Comparison of ENCODE assay signal across 16 mouse cellular contexts in genomic region chr17:28519827-28520226, GRCm38 (mm10). TPM values are rescaled to one million over a fixed set of nuclear protein-coding genes. Genes with fewer than 3 reads are reported as not detected.
DNase-seq lines count a peak whose midpoint lies in the region; ATAC-seq and TF ChIP-seq lines count a peak whose summit lies in the region.
"Had no signal": no experiment of that assay in that cellular context is flagged by ENCODE, and none has a peak within 500 bp of the region (broad histone marks: within the 10 kb centered on the region; RNA-seq: fewer than 3 reads in every experiment).

No protein-coding gene starts in this region.

- no peak overlapping the region for H3K9ac ChIP-seq in lung, embryonic 14.5 days
- H3K9ac ChIP-seq in hindbrain, embryonic 13.5 days = no peak overlapping the region
- H3K9ac ChIP-seq: heart, embryonic 15.5 days; stomach, embryonic 15.5 days had no signal

- H3K27ac ChIP-seq in lung, embryonic 14.5 days (ENCODE audit: low read depth) = no peak overlapping the region
- H3K27ac ChIP-seq in hindbrain, embryonic 13.5 days = no peak overlapping the region
- H3K27ac ChIP-seq: stomach, embryonic 15.5 days had no signal

- TF ChIP-seq CTCF in lung, embryonic 14.5 days (IDR thresholded peaks at IDR 0.05; ENCODE audit: low read depth) = peak; percentile 42
- TF ChIP-seq CTCF in E14TG2a.4 (conservative IDR thresholded peaks at IDR 0.05; ENCODE audit: low read length) = peak; percentile 42
- TF ChIP-seq CTCF in brain, embryonic 14.5 days (IDR thresholded peaks at IDR 0.05; ENCODE audit: borderline replicate concordance, extremely low read depth, insufficient read depth, insufficient read length) = peak; percentile 25; the same call in 1 of the 2 replicates

- no peaks in the 10 kb centered on the region for H3K27me3 ChIP-seq in lung, embryonic 14.5 days (ENCODE audit: insufficient read depth, low read length)
- H3K27me3 ChIP-seq in E14TG2a.4 (ENCODE audit: insufficient read depth, low read length) = peaks cover 26% of the 10 kb centered on the region
- H3K27me3 ChIP-seq in hindbrain, embryonic 13.5 days = peaks cover 54% of the 10 kb centered on the region
- H3K27me3 ChIP-seq: stomach, embryonic 15.5 days had no signal

- ATAC-seq in lung, embryonic 14.5 days (ENCODE audit: insufficient read depth) = no peak
- ATAC-seq in hindbrain, embryonic 13.5 days (ENCODE audit: low FRiP score) = no peak
- ATAC-seq: Patski had no signal

- H3K9me3 ChIP-seq in lung, embryonic 14.5 days (ENCODE audit: low read depth, low read length) = no peaks in the 10 kb centered on the region
- H3K9me3 ChIP-seq in E14TG2a.4 (ENCODE audit: low read length) = peaks cover 6% of the 10 kb centered on the region
- H3K9me3 ChIP-seq in hindbrain, embryonic 13.5 days = no peaks in the 10 kb centered on the region
- H3K9me3 ChIP-seq: heart, embryonic 15.5 days; stomach, embryonic 15.5 days had no signal

- H3K36me3 ChIP-seq in lung, embryonic 14.5 days (ENCODE audit: insufficient read depth) = no peaks in the 10 kb centered on the region
- H3K36me3 ChIP-seq in E14TG2a.4 (ENCODE audit: insufficient read depth, low read length) = peaks cover 7% of the 10 kb centered on the region
- H3K36me3 ChIP-seq in hindbrain, embryonic 13.5 days = no peaks in the 10 kb centered on the region
- H3K36me3 ChIP-seq: heart, embryonic 15.5 days; stomach, embryonic 15.5 days had no signal

- H3K4me2 ChIP-seq in lung, embryonic 14.5 days = no peak overlapping the region
- no peak overlapping the region for H3K4me2 ChIP-seq in hindbrain, embryonic 13.5 days
- H3K4me2 ChIP-seq: stomach, embryonic 15.5 days had no signal

- H3K4me1 ChIP-seq in lung, embryonic 14.5 days (ENCODE audit: insufficient read depth) = peaks cover 9% of the 10 kb centered on the region; the same call in 1 of the 2 replicates
- H3K4me1 ChIP-seq in E14TG2a.4 (replicated peaks; ENCODE audit: low read depth, low read length) = peaks cover 61% of the 10 kb centered on the region
- H3K4me1 ChIP-seq in hindbrain, embryonic 13.5 days (replicated peaks) = peaks cover 36% of the 10 kb centered on the region

- DNase-seq in heart, adult 18-20 months = peak; percentile 47 to 57
- DNase-seq in heart, adult 9 months (ENCODE audit: low spot score in 2 of 2) = no peak
- DNase-seq in lung, embryonic 14.5 days = no peak
- DNase-seq in lung, adult 18-20 months = no peak
- no peak for DNase-seq in brain, embryonic 14.5 days (ENCODE audit: low read depth)
- no peak for DNase-seq in urinary bladder, postnatal 10 days (ENCODE audit: low spot score)
- DNase-seq: adrenal gland, postnatal 36 days; cerebellum, postnatal 25 days had no signal

- TF ChIP-seq POLR2A in brain, embryonic 14.5 days (IDR thresholded peaks at IDR 0.05; ENCODE audit: borderline replicate concordance, extremely low read depth, insufficient read depth, insufficient read length, poor library complexity, severe bottlenecking) = no peak

- H3K4me3 ChIP-seq in lung, embryonic 14.5 days (ENCODE audit: low read depth, low read length) = no peak overlapping the region
- no peak overlapping the region for H3K4me3 ChIP-seq in E14TG2a.4 (replicated peaks; ENCODE audit: low read length)
- no peak overlapping the region for H3K4me3 ChIP-seq in hindbrain, embryonic 13.5 days
- H3K4me3 ChIP-seq: heart, embryonic 15.5 days; myocyte; stomach, embryonic 15.5 days had no signal

- WGBS in lung, embryonic 14.5 days = 83% methylated on average over 3 of the region's 3 CpGs
- WGBS in hindbrain, embryonic 13.5 days = 90% methylated on average over 3 of the region's 3 CpGs

RNA-seq across cellular contexts. Expression of gene Fkbp5, which starts 2.5 kb away (rescaled TPM):
- total RNA-seq in heart, adult 18-20 months (2021) = 100 to 1,000 TPM in 1 of 2 experiments, 10 to 100 TPM in 1; 65.4 to 103 TPM
- polyA plus RNA-seq in lung, embryonic 14.5 days (2014; fragmentation: Nextera tagmentation; extraction: Ambion mirVana) = 8.3 and 8.7 TPM in 2 replicates
- polyA plus RNA-seq in brain, embryonic 14.5 days (2012; rRNA removed) = 27.9 and 34.3 TPM in 2 replicates
- 24.8 and 27.2 TPM in 2 replicates for polyA plus RNA-seq in hindbrain, embryonic 13.5 days (2015; fragmentation: Nextera tagmentation; extraction: Ambion mirVana)

RNA-seq across cellular contexts. Expression of gene Armc12, which starts 10.8 kb away (rescaled TPM):
- not detected for total RNA-seq in heart, adult 18-20 months (2021)
- not detected in 2 replicates for polyA plus RNA-seq in lung, embryonic 14.5 days (2014; fragmentation: Nextera tagmentation; extraction: Ambion mirVana)
- polyA plus RNA-seq in brain, embryonic 14.5 days (2012; rRNA removed) = 0.05 and 0.09 TPM in 2 replicates
- polyA plus RNA-seq in hindbrain, embryonic 13.5 days (2015; fragmentation: Nextera tagmentation; extraction: Ambion mirVana) = not detected in 2 replicates
- total RNA-seq: adrenal gland, postnatal 36 days; left cerebral cortex, postnatal 14 days had no signal
- polyA plus RNA-seq: frontal cortex, adult 2 months; heart, embryonic 15.5 days; myocyte; Patski; stomach, embryonic 15.5 days had no signal

RNA-seq across cellular contexts. Expression of gene Clpsl2, which starts 29.4 kb away (rescaled TPM):
- total RNA-seq in heart, adult 18-20 months (2021) = not detected
- polyA plus RNA-seq in lung, embryonic 14.5 days (2014; fragmentation: Nextera tagmentation; extraction: Ambion mirVana) = not detected in 2 replicates
- 0.21 TPM in 1 of 2 replicates, not detected in the other for polyA plus RNA-seq in brain, embryonic 14.5 days (2012; rRNA removed)
- not detected in 2 replicates for polyA plus RNA-seq in hindbrain, embryonic 13.5 days (2015; fragmentation: Nextera tagmentation; extraction: Ambion mirVana)
- total RNA-seq: adrenal gland, postnatal 36 days; left cerebral cortex, postnatal 14 days had no signal
- polyA plus RNA-seq: frontal cortex, adult 2 months; heart, embryonic 15.5 days; myocyte; Patski; stomach, embryonic 15.5 days had no signal

RNA-seq across cellular contexts. Expression of gene Clps, which starts 40.7 kb away (rescaled TPM):
- not detected for total RNA-seq in heart, adult 18-20 months (2021)
- polyA plus RNA-seq in lung, embryonic 14.5 days (2014; fragmentation: Nextera tagmentation; extraction: Ambion mirVana) = 0.33 and 0.80 TPM in 2 replicates
- polyA plus RNA-seq in brain, embryonic 14.5 days (2012; rRNA removed) = not detected in 2 replicates
- polyA plus RNA-seq in hindbrain, embryonic 13.5 days (2015; fragmentation: Nextera tagmentation; extraction: Ambion mirVana) = 0.58 TPM in 1 of 2 replicates, not detected in the other
- total RNA-seq: adrenal gland, postnatal 36 days; left cerebral cortex, postnatal 14 days had no signal
- polyA plus RNA-seq: myocyte, Patski had no signal

RNA-seq across cellular contexts. Expression of gene Lhfpl5, which starts 55.6 kb away (rescaled TPM):
- not detected for total RNA-seq in heart, adult 18-20 months (2021)
- 0.20 and 0.32 TPM in 2 replicates for polyA plus RNA-seq in lung, embryonic 14.5 days (2014; fragmentation: Nextera tagmentation; extraction: Ambion mirVana)
- 5.9 and 6.4 TPM in 2 replicates for polyA plus RNA-seq in brain, embryonic 14.5 days (2012; rRNA removed)
- 6.4 and 7.2 TPM in 2 replicates for polyA plus RNA-seq in hindbrain, embryonic 13.5 days (2015; fragmentation: Nextera tagmentation; extraction: Ambion mirVana)

Comparison
In these comparisons a context has a peak if more than half of its experiments do, and no peak if none do; other contexts are left out.
1. DNase-seq: peak in heart, adult 18-20 months (2 of 2); none in heart, adult 9 months (0 of 2), lung, embryonic 14.5 days (single experiment), lung, adult 18-20 months (0 of 2), brain, embryonic 14.5 days (single experiment) and urinary bladder, postnatal 10 days (single experiment).
2. Peak in every context shown above with its lines, with median percentiles within 50 percentile points of each other: CTCF ChIP-seq.